Mouse (Mus musculus) lung, postnatal 14 days (tissue): ENCODE data around the gene Trpt1.
"Not testable (repeated sequence)": the region's sequence is repeated elsewhere in the genome, so short reads cannot be mapped to it uniquely, and the experiment has no call there.

ENCODE experiments used
- DNase-seq: peaks from one replicate; pipeline ENCODE4 v3.0.0; 2021

Gene Trpt1

GRCm38 (mm10) chr19:6975537-6976521 is 20.1 kb upstream of the Trpt1 start, which contains the start of gene Plcb3:
Gene Plcb3, minus strand, starts transcription at chr19:6976470.
- DNase-seq: peak; percentile 66

- no peak for DNase-seq
These were observed 17.9 kb upstream of the Trpt1 start for GRCm38 (mm10) chr19:6977759-6978638.

GRCm38 (mm10) chr19:6978639-6978974 is 17.3 kb upstream of the Trpt1 start:
- DNase-seq: no peak

GRCm38 (mm10) chr19:6979001-6979479 is 16.9 kb upstream of the Trpt1 start:
- DNase-seq: no peak

GRCm38 (mm10) chr19:6979486-6980380 is 16.2 kb upstream of the Trpt1 start:
- DNase-seq: peak; percentile 100

GRCm38 (mm10) chr19:6980381-6981093 is 15.4 kb upstream of the Trpt1 start, which contains the start of gene Fkbp2:
Gene Fkbp2, minus strand, starts transcription at chr19:6980501.
- peak; percentile 99 for DNase-seq

- no peak for DNase-seq
These were observed 14.5 kb upstream of the Trpt1 start for GRCm38 (mm10) chr19:6981465-6981864.

GRCm38 (mm10) chr19:6983621-6984020 is 12.3 kb upstream of the Trpt1 start:
- no peak for DNase-seq

- DNase-seq: no peak
These were observed 10.6 kb upstream of the Trpt1 start for GRCm38 (mm10) chr19:6985300-6985699.

- no peak for DNase-seq
These were observed 9.8 kb upstream of the Trpt1 start for GRCm38 (mm10) chr19:6985951-6986708.

- DNase-seq: peak; percentile 68
These were observed 8.6 kb upstream of the Trpt1 start, which contains the start of gene Vegfb for GRCm38 (mm10) chr19:6987061-6987903. Gene Vegfb, minus strand, starts transcription at chr19:6987651.

- no peak for DNase-seq
These were observed 8.0 kb upstream of the Trpt1 start for GRCm38 (mm10) chr19:6987904-6988285.

- no peak for DNase-seq
These were observed 6.7 kb upstream of the Trpt1 start for GRCm38 (mm10) chr19:6989251-6989650.

- no peak for DNase-seq
These were observed 5.2 kb upstream of the Trpt1 start for GRCm38 (mm10) chr19:6990712-6991111.

- not testable (repeated sequence) for DNase-seq
These were observed 4.8 kb upstream of the Trpt1 start for GRCm38 (mm10) chr19:6991166-6991565.

GRCm38 (mm10) chr19:6992011-6992858 is 3.7 kb upstream of the Trpt1 start, which contains the start of gene Dnajc4:
Gene Dnajc4, minus strand, starts transcription at chr19:6992572.
- peak; percentile 96 for DNase-seq

- no peak for DNase-seq
These were observed 2.7 kb upstream of the Trpt1 start for GRCm38 (mm10) chr19:6993011-6993770.

GRCm38 (mm10) chr19:6994002-6994401 is 1.9 kb upstream of the Trpt1 start:
- DNase-seq: no peak
